Mouse (Mus musculus) ovary, postnatal 14 days (tissue): Measurements from ENCODE around the gene Gm10837.
"Not testable (repeated sequence)": the region's sequence is repeated elsewhere in the genome, so short reads cannot be mapped to it uniquely, and the experiment has no call there.

Experiments used
- DNase-seq: peaks from one replicate; pipeline ENCODE4 v3.0.0; 2022; ENCODE audit warnings: low spot score

Gm10837 gene

GRCm38 (mm10) chr14:122490441-122491328 lies at the start of gene Gm10837:
Gene Gm10837, plus strand, starts transcription at chr14:122490586.
- no peak for DNase-seq

- DNase-seq = no peak
Measured at GRCm38 (mm10) chr14:122449601-122450495, 40.5 kb upstream of the Gm10837 start.

- no peak for DNase-seq
Measured at GRCm38 (mm10) chr14:122450496-122451382, 39.6 kb upstream of the Gm10837 start, which contains the start of gene Gm5089. Gene Gm5089, minus strand, starts transcription at chr14:122451115.

GRCm38 (mm10) chr14:122451551-122452145 lies 38.7 kb upstream of the Gm10837 start:
- no peak for DNase-seq

- DNase-seq = no peak
Measured at GRCm38 (mm10) chr14:122452701-122453387, 37.5 kb upstream of the Gm10837 start.

- no peak for DNase-seq
Measured at GRCm38 (mm10) chr14:122453388-122453995, 36.9 kb upstream of the Gm10837 start.

- DNase-seq = no peak
Measured at GRCm38 (mm10) chr14:122453996-122454738, 36.2 kb upstream of the Gm10837 start.

GRCm38 (mm10) chr14:122454901-122455561 lies 35.4 kb upstream of the Gm10837 start:
- DNase-seq = no peak

- DNase-seq = no peak
Measured at GRCm38 (mm10) chr14:122455562-122455958, 34.8 kb upstream of the Gm10837 start.

GRCm38 (mm10) chr14:122459332-122459731 lies 31.1 kb upstream of the Gm10837 start:
- DNase-seq = not testable (repeated sequence)

- no peak for DNase-seq
Measured at GRCm38 (mm10) chr14:122459776-122460175, 30.6 kb upstream of the Gm10837 start.

GRCm38 (mm10) chr14:122460226-122460625 lies 30.2 kb upstream of the Gm10837 start:
- no peak for DNase-seq

- DNase-seq = no peak
Measured at GRCm38 (mm10) chr14:122461500-122461899, 28.9 kb upstream of the Gm10837 start.

- no peak for DNase-seq
Measured at GRCm38 (mm10) chr14:122461966-122462365, 28.4 kb upstream of the Gm10837 start.

GRCm38 (mm10) chr14:122462689-122463079 lies 27.7 kb upstream of the Gm10837 start:
- no peak for DNase-seq

- no peak for DNase-seq
Measured at GRCm38 (mm10) chr14:122463080-122463691, 27.2 kb upstream of the Gm10837 start.

GRCm38 (mm10) chr14:122463734-122464341 lies 26.5 kb upstream of the Gm10837 start:
- not testable (repeated sequence) for DNase-seq

- no peak for DNase-seq
Measured at GRCm38 (mm10) chr14:122464351-122464762, 26.0 kb upstream of the Gm10837 start.
